Mouse (Mus musculus) neural tube, embryonic 10.5 days (tissue): ENCODE data around the gene AI597479.

ENCODE experiments used
- DNase-seq: peaks from one replicate; pipeline ENCODE4 v3.0.0-alpha.2; 2017; ENCODE audit warnings: low spot score; ENCODE audit errors: extremely low spot score

Gene AI597479

GRCm38 (mm10) chr1:43159429-43159828 lies 60.9 kb downstream of the AI597479 start:
- DNase-seq: no peak

DNA sequence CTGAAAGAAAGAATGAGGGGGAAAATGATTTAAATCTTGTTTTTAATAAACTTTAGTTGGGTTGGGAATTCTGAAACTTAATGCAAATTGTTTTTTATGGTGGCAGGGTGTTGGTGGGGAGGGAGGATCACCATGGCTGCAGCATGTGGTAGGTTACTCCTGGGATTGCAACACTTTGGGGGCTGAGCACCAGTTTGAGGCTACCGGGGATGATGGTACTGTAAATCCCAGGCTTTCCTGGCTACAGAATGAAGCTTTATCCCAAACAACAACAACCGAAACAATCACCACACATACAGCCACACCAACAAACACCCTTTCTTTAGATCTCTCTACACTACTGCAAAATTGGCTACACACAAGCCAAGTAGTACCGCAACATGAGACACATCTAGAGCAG lies 63.9 kb downstream of the AI597479 start:
- no peak for DNase-seq

DNA sequence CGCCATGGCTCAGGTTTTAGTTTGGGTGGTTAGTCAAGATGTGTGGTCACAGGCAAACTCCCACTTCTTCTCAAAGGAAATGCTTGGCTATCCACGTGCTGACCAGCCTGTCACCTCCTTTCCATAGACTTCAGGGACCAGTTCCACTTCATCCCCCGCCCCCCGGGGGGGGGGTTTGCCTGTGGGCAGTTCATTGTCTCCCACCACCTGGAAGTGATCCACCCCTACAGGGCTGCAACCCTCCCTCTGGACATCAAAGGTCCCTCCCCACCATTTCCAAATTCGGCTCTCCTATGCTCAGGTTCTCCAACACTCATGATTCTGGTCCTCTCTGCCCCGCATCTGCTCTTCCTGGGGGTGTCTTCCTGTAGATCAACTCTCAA lies 64.6 kb downstream of the AI597479 start:
- no peak for DNase-seq

DNA sequence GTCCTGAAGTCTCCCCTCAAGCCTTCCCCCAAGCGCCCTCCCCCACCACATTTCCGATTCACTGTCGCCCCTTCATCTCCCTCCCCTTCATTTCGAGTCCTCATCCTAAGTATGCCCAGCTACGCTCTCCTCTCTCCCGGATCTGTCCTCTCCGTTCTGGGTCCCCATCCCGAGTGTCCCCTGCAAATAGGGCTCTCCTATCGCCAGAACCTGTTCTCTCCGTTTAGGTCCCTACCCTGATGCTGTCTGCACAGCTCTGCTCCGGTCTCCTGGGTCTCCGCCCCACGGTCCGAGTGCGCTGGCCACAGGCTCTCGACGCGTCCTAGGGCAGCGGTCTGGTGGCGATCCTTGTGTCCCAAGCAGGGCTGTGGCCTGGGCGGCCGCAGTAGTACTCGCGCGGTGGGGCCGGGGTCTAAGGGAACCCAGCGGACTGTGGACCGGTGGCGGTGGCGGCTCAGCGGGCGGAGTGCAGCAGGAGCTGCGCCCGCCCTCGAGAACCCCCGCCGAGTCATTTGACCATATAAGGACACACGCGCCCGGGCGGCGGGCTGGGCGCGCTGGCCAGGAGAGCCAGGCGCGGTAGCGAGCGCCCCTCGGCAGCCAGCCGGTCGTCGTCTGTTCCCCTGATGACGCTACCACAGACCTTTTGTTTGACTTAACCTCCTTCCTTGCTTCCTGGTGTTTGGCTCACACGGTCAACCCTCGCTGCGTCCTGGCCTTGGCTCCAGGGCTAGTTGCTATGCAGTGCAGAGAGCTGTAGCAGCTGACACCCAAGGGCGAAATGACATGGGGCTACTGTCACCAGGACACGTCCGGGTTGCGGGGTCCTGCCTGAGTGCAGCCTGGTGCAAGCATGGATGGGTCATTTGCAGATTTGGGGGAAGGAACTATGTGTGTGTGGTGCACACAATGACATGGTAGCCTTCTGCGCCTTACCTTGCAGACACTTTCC lies 65.2 kb downstream of the AI597479 start:
- peak; percentile 78 for DNase-seq

DNA sequence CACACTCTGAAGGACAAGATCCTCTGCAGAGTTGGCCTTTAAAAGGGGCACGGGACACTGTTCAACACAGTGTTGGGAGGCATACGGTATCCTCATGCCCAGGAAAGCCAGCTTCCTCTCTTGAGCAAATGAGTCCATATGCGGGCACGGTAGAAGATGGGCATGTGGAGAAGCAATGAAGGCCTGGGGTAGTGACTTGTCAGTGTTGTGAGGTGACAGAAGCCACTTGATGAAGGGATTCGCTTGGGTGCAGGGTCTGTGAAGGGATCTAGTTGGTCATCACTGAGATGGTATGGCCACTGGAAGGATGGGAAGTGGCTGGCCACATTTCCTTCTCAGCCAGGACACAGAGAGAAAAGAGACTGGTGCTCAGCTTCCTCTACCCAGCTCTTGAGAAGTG lies 66.1 kb downstream of the AI597479 start:
- DNase-seq: no peak
